Mouse (Mus musculus): ENCODE results near the gene Ccdc82.

Ccdc82 gene

GRCm38 (mm10) chr9:13246815-13247638, at the start of gene Ccdc82:
Gene Ccdc82, plus strand, starts transcription at chr9:13246955.
- peak; percentile 96 for DNase-seq (ENCODE audit: extremely low spot score)

GRCm38 (mm10) chr9:13200079-13200478, 46.7 kb upstream of the Ccdc82 start:
- DNase-seq (ENCODE audit: extremely low spot score) = no peak

- DNase-seq (ENCODE audit: extremely low spot score) = no peak
Measured at GRCm38 (mm10) chr9:13203109-13203508, 43.6 kb upstream of the Ccdc82 start.

- no peak for DNase-seq (ENCODE audit: extremely low spot score)
Measured at GRCm38 (mm10) chr9:13203681-13204080, 43.1 kb upstream of the Ccdc82 start.

GRCm38 (mm10) chr9:13206369-13206768, 40.4 kb upstream of the Ccdc82 start:
- DNase-seq (ENCODE audit: extremely low spot score) = no peak

GRCm38 (mm10) chr9:13225872-13226271, 20.9 kb upstream of the Ccdc82 start:
- no peak for DNase-seq (ENCODE audit: extremely low spot score)

GRCm38 (mm10) chr9:13230553-13230952, 16.2 kb upstream of the Ccdc82 start:
- DNase-seq (ENCODE audit: extremely low spot score) = peak; percentile 59

GRCm38 (mm10) chr9:13231545-13232216, 15.1 kb upstream of the Ccdc82 start:
- peak; percentile 60 for DNase-seq (ENCODE audit: extremely low spot score)

- no peak for DNase-seq (ENCODE audit: extremely low spot score)
Measured at GRCm38 (mm10) chr9:13242321-13242720, 4.4 kb upstream of the Ccdc82 start.

GRCm38 (mm10) chr9:13245481-13245880, 1.3 kb upstream of the Ccdc82 start, which contains the start of gene Jrkl:
Gene Jrkl, minus strand, starts transcription at chr9:13245829.
- DNase-seq (ENCODE audit: extremely low spot score) = no peak

GRCm38 (mm10) chr9:13248104-13248503, 1.3 kb downstream of the Ccdc82 start:
- no peak for DNase-seq (ENCODE audit: extremely low spot score)

- DNase-seq (ENCODE audit: extremely low spot score) = no peak
Measured at GRCm38 (mm10) chr9:13251251-13251650, 4.5 kb downstream of the Ccdc82 start.

- DNase-seq (ENCODE audit: extremely low spot score) = no peak
Measured at GRCm38 (mm10) chr9:13256726-13257125, 10.0 kb downstream of the Ccdc82 start.

GRCm38 (mm10) chr9:13258173-13258572, 11.4 kb downstream of the Ccdc82 start:
- DNase-seq (ENCODE audit: extremely low spot score) = no peak

GRCm38 (mm10) chr9:13260980-13261379, 14.2 kb downstream of the Ccdc82 start:
- DNase-seq (ENCODE audit: extremely low spot score) = no peak

- DNase-seq (ENCODE audit: extremely low spot score) = no peak
Measured at GRCm38 (mm10) chr9:13273219-13273618, 26.5 kb downstream of the Ccdc82 start.

- no peak for DNase-seq (ENCODE audit: extremely low spot score)
Measured at GRCm38 (mm10) chr9:13287482-13287881, 40.7 kb downstream of the Ccdc82 start.

- DNase-seq (ENCODE audit: extremely low spot score) = peak; percentile 87
Measured at GRCm38 (mm10) chr9:13296274-13297121, 49.7 kb downstream of the Ccdc82 start.

- no peak for DNase-seq (ENCODE audit: extremely low spot score)
Measured at GRCm38 (mm10) chr9:13297122-13297667, 50.4 kb downstream of the Ccdc82 start.

GRCm38 (mm10) chr9:13297668-13298512, 51.1 kb downstream of the Ccdc82 start, which contains the start of gene Maml2:
Gene Maml2, plus strand, starts transcription at chr9:13297957.
- peak; percentile 78 for DNase-seq (ENCODE audit: extremely low spot score)

- no peak for DNase-seq (ENCODE audit: extremely low spot score)
Measured at GRCm38 (mm10) chr9:13298513-13298878, 51.7 kb downstream of the Ccdc82 start.

All from embryo, embryonic 9.5 days (tissue).